Mouse (Mus musculus) erythroblast, embryonic 14.5 days (primary cell): ENCODE measurements around the gene Chrna1.

Experiments
- GATA1 ChIP-seq: IDR thresholded peaks from 2 replicates; pipeline ENCODE4 v1.6.1; 2012; ENCODE audit warnings: low read length, inconsistent platforms, mixed read lengths
- TAL1 ChIP-seq: IDR thresholded peaks from 3 replicates; pipeline ENCODE4 v1.6.1; 2012; ENCODE audit warnings: low read length, inconsistent platforms, mixed read lengths

- TF ChIP-seq TAL1 (no peak), GATA1 (no peak)
Observed at GRCm38 (mm10) chr2:73611798-73612197, 31.7 kb upstream of the Chrna1 start.
